Comparison of ENCODE assay signal across 18 mouse cellular contexts in the genomic region with DNA sequence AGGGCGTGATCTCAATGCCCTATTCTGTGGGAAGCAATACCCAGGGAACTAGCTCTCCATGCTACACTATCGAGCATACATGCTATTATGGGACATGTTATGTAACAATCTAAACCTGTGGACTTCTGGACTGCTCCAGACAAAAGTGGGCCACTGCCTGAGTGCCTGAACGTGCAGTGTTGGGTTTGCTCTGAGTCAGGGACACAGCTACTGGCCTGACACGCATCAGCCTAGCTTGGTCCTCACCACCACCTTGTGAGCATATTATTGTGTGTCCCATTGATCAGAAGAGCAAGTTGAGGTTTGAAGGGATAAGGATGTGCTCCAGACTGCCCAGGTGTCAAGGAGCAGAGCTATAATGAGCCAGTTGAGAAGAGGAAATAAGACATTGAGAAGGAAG. TPM values are rescaled to one million over a fixed set of nuclear protein-coding genes. Genes with fewer than 3 reads are reported as not detected.
"Had no signal": no experiment of that assay in that cellular context is flagged by ENCODE, and none has a peak within 500 bp of the region (broad histone marks: within the 10 kb centered on the region; RNA-seq: fewer than 3 reads in every experiment).

No protein-coding gene starts in this region.

- H3K36me3 ChIP-seq: neural tube, embryonic 15.5 days; stomach, embryonic 15.5 days had no signal

- H3K9me3 ChIP-seq: neural tube, embryonic 15.5 days; stomach, embryonic 15.5 days had no signal

- H3K27me3 ChIP-seq: neural tube, embryonic 15.5 days; stomach, embryonic 15.5 days had no signal

- H3K9ac ChIP-seq: neural tube, embryonic 15.5 days; stomach, embryonic 15.5 days had no signal

- DNase-seq: retina, postnatal 1 day; right cerebral cortex, adult 18-20 months; right cerebral cortex, postnatal 14 days; right cerebral cortex, postnatal 25 days; right cerebral cortex, postnatal 4 days; spleen, adult 18-20 months; thymus, adult 18-20 months; thymus, adult 2 months; thymus, postnatal 14 days; thymus, postnatal 25 days; thymus, postnatal 36 days; thymus, postnatal 4 days had no signal

- H3K4me2 ChIP-seq: neural tube, embryonic 15.5 days; stomach, embryonic 15.5 days had no signal

- H3K27ac ChIP-seq: neural tube, embryonic 15.5 days; stomach, embryonic 15.5 days; stomach, postnatal 0 days had no signal

- H3K4me1 ChIP-seq: neural tube, embryonic 15.5 days; stomach, embryonic 15.5 days had no signal

- H3K4me3 ChIP-seq: neural tube, embryonic 15.5 days; stomach, embryonic 15.5 days had no signal

RNA-seq across cellular contexts. Expression of gene Gm2115, which starts 16.2 kb away (rescaled TPM):
- total RNA-seq: neutrophil, adult 5-6 weeks had no signal
- polyA plus RNA-seq: testis, adult 2 months; thymus, postnatal 0 days had no signal
